Mouse (Mus musculus): ENCODE data around the gene Xlr5c. TPM values are rescaled to one million over a fixed set of nuclear protein-coding genes. Genes with fewer than 3 reads are reported as not detected.

Gene Xlr5c
- not detected in 2 replicates for polyA plus RNA-seq (2015; fragmentation: Nextera tagmentation; extraction: Ambion mirVana)

GRCm38 (mm10) chrX:73292876-73293275 is at the start of gene Xlr5c, which contains the start of gene Xlr5a:
Gene Xlr5c, minus strand, starts transcription at chrX:73292976.
Gene Xlr5a, minus strand, starts transcription at chrX:73292976.

DNA sequence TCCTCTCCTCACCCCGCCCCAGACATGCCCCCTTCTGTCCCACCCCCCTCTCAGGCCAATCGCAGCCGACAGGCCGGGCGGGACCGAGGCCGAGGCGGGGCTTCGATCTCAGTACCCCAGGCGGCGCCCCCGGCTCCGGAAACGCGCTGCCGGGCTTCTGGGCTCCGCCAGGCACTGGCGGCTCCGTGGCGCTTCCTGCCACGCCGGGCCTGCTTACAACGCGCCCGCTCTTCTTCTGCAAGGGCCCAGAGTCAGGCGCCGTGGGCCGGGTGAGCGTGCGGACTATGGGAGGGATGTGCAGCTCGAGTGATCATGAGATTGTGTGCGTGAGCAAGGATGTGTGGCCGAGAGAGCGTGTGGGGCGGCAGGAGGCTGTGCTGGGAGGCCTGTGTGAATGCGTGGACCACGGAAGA is 49.7 kb upstream of the Xlr5c start, which contains the start of gene Zfp275:
Gene Zfp275 (plus strand): TSS at position 139 of the 413 bp plus-strand sequence.

GRCm38 (mm10) chrX:73336740-73337139 is 44.0 kb upstream of the Xlr5c start, which contains the start of gene Gm45015:
Gene Gm45015, minus strand, starts transcription at chrX:73336840.

GRCm38 (mm10) chrX:73265270-73265669 is 27.5 kb downstream of the Xlr5c start, which contains the start of gene Xlr3c:
Gene Xlr3c, minus strand, starts transcription at chrX:73265390.

GRCm38 (mm10) chrX:73242821-73243325 is 49.9 kb downstream of the Xlr5c start, which contains the start of gene Xlr4c:
Gene Xlr4c, minus strand, starts transcription at chrX:73243130.

Other genes starting within 250 kb of the Xlr5c start
- not detected in 2 replicates for gene Pnma3, start 228.2 kb downstream of the Xlr5c start, polyA plus RNA-seq (2015; fragmentation: Nextera tagmentation; extraction: Ambion mirVana)
- gene Xlr4a, start 210.5 kb downstream of the Xlr5c start, polyA plus RNA-seq (2015; fragmentation: Nextera tagmentation; extraction: Ambion mirVana) = 2.6 TPM in 1 of 2 replicates, not detected in the other
- 0.58 and 3.1 TPM in 2 replicates for gene Xlr3a, start 195.9 kb downstream of the Xlr5c start, polyA plus RNA-seq (2015; fragmentation: Nextera tagmentation; extraction: Ambion mirVana)
- 0.14 and 0.23 TPM in 2 replicates for gene Gm14685, start 175.9 kb downstream of the Xlr5c start, polyA plus RNA-seq (2015; fragmentation: Nextera tagmentation; extraction: Ambion mirVana)
- not detected in 2 replicates for gene Xlr5b, start 144.2 kb downstream of the Xlr5c start, polyA plus RNA-seq (2015; fragmentation: Nextera tagmentation; extraction: Ambion mirVana)
- not detected in 2 replicates for gene DXBay18, start 143.5 kb downstream of the Xlr5c start, polyA plus RNA-seq (2015; fragmentation: Nextera tagmentation; extraction: Ambion mirVana)
- gene Spin2d, start 116.0 kb downstream of the Xlr5c start, polyA plus RNA-seq (2015; fragmentation: Nextera tagmentation; extraction: Ambion mirVana) = not detected in 2 replicates
- 0.79 and 15.1 TPM in 2 replicates for gene Xlr3b, start 100.8 kb downstream of the Xlr5c start, polyA plus RNA-seq (2015; fragmentation: Nextera tagmentation; extraction: Ambion mirVana)
- 0.17 and 3.3 TPM in 2 replicates for gene Xlr4b, start 78.6 kb downstream of the Xlr5c start, polyA plus RNA-seq (2015; fragmentation: Nextera tagmentation; extraction: Ambion mirVana)
- 21.2 and 24.6 TPM in 2 replicates for gene F8a, start 64.7 kb downstream of the Xlr5c start, polyA plus RNA-seq (2015; fragmentation: Nextera tagmentation; extraction: Ambion mirVana)
- gene Xlr4c, start 49.8 kb downstream of the Xlr5c start, polyA plus RNA-seq (2015; fragmentation: Nextera tagmentation; extraction: Ambion mirVana) = 0.25 TPM in 1 of 2 replicates, not detected in the other
- not detected in 2 replicates for gene Xlr3c, start 27.6 kb downstream of the Xlr5c start, polyA plus RNA-seq (2015; fragmentation: Nextera tagmentation; extraction: Ambion mirVana)
- 0.10 TPM in 1 of 2 replicates, not detected in the other for gene Xlr5a, start within 50 bp of the Xlr5c start, polyA plus RNA-seq (2015; fragmentation: Nextera tagmentation; extraction: Ambion mirVana)
- not detected in 2 replicates for gene Gm45015, start 43.9 kb upstream of the Xlr5c start, polyA plus RNA-seq (2015; fragmentation: Nextera tagmentation; extraction: Ambion mirVana)
- 4.0 and 4.9 TPM in 2 replicates for gene Zfp275, start 49.6 kb upstream of the Xlr5c start, polyA plus RNA-seq (2015; fragmentation: Nextera tagmentation; extraction: Ambion mirVana)
- gene Gm18336, start 105.8 kb upstream of the Xlr5c start, polyA plus RNA-seq (2015; fragmentation: Nextera tagmentation; extraction: Ambion mirVana) = 0.07 TPM in 1 of 2 replicates, not detected in the other
- gene Zfp92, start 118.1 kb upstream of the Xlr5c start, polyA plus RNA-seq (2015; fragmentation: Nextera tagmentation; extraction: Ambion mirVana) = 0.04 and 0.05 TPM in 2 replicates
- 11.7 and 13.1 TPM in 2 replicates for gene Trex2, start 142.4 kb upstream of the Xlr5c start, polyA plus RNA-seq (2015; fragmentation: Nextera tagmentation; extraction: Ambion mirVana)
- 42.9 and 47.3 TPM in 2 replicates for gene Haus7, start 166.1 kb upstream of the Xlr5c start, polyA plus RNA-seq (2015; fragmentation: Nextera tagmentation; extraction: Ambion mirVana)
- gene Bgn, start 190.6 kb upstream of the Xlr5c start, polyA plus RNA-seq (2015; fragmentation: Nextera tagmentation; extraction: Ambion mirVana) = 364 and 471 TPM in 2 replicates
- 0.86 and 1.4 TPM in 2 replicates for gene Atp2b3, start 210.1 kb upstream of the Xlr5c start, polyA plus RNA-seq (2015; fragmentation: Nextera tagmentation; extraction: Ambion mirVana)